In the genomic region with DNA sequence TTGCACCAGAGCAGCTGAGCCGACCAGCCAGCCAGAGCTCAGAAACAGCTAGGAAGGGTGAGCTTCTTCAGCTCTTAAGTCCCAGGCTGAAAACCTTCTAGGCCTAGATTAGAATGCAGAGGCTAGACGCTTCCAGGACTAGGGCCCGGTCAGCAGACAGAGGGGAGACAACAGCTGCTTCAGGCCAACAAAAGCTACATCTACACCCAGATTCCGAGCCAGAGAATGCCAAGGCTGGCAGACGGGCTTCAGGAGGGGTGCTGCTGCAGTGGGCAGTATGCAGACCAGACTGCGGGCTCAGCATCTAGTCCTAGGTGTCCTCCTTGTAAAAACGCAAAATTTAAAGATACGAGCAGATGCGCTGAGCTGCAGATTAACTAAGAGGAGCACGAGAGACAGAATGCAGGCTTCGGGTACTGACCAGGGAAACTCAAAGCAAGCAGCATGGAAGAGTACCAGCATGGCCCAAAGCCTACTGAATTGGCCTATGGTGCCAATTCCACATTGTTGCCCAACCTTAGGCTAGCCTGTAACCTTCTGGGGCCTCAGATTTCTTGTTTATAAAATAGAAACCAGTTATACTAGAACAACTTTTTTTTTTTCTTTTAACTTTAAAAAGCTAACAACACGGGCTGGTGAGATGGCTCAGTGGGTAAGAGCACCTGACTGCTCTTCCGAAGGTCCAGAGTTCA, we compare ENCODE assay signal across 18 mouse cellular contexts.
"Had no signal": no experiment of that assay in that cellular context is flagged by ENCODE, and none has a peak within 500 bp of the region (broad histone marks: within the 10 kb centered on the region; RNA-seq: fewer than 3 reads in every experiment).

No protein-coding gene starts in this region.

- ATAC-seq: liver, postnatal 0 days; midbrain, embryonic 16.5 days had no signal

- H3K27ac ChIP-seq: kidney, postnatal 0 days; limb, embryonic 15.5 days; liver, embryonic 13.5 days; lung, embryonic 15.5 days; macrophage; neural tube, embryonic 15.5 days; stomach, postnatal 0 days had no signal

- H3K9me3 ChIP-seq: limb, embryonic 15.5 days; liver, embryonic 13.5 days; lung, embryonic 15.5 days; megakaryocyte, embryonic 14.5 days; midbrain, embryonic 12.5 days; neural tube, embryonic 15.5 days had no signal

- H3K4me3 ChIP-seq: limb, embryonic 15.5 days; liver, embryonic 13.5 days; lung, embryonic 15.5 days; megakaryocyte, embryonic 14.5 days; midbrain, embryonic 12.5 days; neural tube, embryonic 15.5 days had no signal

- H3K4me2 ChIP-seq: limb, embryonic 15.5 days; liver, embryonic 13.5 days; lung, embryonic 15.5 days; midbrain, embryonic 12.5 days; neural tube, embryonic 15.5 days had no signal

- DNase-seq: kidney, adult 9 months; kidney, postnatal 36 days; layer of hippocampus, adult 9-11 months; liver, embryonic 13.5 days; liver, postnatal 0 days; lung, postnatal 14 days; right cerebral cortex, adult 18-20 months; right cerebral cortex, postnatal 25 days; thymus, postnatal 4 days had no signal

- H3K4me1 ChIP-seq: lung, embryonic 15.5 days had no signal

- H3K27me3 ChIP-seq: limb, embryonic 15.5 days; liver, embryonic 13.5 days; lung, embryonic 15.5 days; megakaryocyte, embryonic 14.5 days; neural tube, embryonic 15.5 days had no signal

- H3K36me3 ChIP-seq: liver, embryonic 13.5 days; lung, embryonic 15.5 days; midbrain, embryonic 12.5 days; neural tube, embryonic 15.5 days had no signal

- H3K9ac ChIP-seq: limb, embryonic 15.5 days; liver, embryonic 13.5 days; liver, postnatal 0 days; lung, embryonic 15.5 days; midbrain, embryonic 12.5 days; neural tube, embryonic 15.5 days had no signal
